Mouse (Mus musculus): ENCODE results near the gene Rpl5.

The Rpl5 gene

DNA sequence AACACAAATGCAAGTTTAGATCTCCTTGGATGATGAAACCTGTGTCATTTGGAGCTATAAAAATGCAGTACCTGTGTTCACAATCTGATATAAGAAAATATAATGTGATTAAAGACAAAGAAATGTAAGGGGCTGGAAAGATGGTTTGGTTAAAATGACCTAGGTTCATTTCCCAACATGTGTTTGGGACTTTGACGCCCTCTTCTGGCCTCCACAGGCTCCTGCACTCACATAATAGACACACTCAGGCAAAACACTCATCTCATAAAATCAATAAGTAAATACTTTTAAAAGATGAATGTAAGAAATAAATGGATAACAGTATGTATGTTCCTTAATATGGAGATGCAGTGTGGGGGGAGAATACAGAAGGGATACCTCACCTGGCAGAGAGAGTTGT, 23.2 kb upstream of the Rpl5 start:
- TF ChIP-seq GATA4 (IDR thresholded peaks at IDR 0.05; ENCODE audit: insufficient replicate concordance, low read length), result no peak

DNA sequence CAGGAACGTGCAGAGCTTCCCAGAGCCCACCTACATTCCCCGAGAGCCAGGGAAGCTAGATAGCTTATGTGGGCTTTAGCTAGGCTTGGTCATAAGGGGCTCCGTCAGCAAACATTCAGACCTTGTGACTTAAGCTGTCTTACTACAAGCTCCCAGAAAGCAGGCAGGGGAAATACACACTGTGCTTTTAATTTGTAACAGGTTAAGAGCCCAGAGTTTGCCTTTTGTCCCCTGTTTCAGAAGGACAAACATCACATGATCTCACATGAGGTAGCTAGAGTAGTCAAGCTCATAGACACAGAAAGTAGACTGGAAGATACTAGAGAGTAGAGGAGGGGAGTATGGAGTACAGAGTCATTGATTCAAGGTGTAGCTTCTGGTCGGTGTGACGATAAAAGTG, 19.6 kb upstream of the Rpl5 start:
- no peak for TF ChIP-seq GATA4 (IDR thresholded peaks at IDR 0.05; ENCODE audit: insufficient replicate concordance, low read length)

DNA sequence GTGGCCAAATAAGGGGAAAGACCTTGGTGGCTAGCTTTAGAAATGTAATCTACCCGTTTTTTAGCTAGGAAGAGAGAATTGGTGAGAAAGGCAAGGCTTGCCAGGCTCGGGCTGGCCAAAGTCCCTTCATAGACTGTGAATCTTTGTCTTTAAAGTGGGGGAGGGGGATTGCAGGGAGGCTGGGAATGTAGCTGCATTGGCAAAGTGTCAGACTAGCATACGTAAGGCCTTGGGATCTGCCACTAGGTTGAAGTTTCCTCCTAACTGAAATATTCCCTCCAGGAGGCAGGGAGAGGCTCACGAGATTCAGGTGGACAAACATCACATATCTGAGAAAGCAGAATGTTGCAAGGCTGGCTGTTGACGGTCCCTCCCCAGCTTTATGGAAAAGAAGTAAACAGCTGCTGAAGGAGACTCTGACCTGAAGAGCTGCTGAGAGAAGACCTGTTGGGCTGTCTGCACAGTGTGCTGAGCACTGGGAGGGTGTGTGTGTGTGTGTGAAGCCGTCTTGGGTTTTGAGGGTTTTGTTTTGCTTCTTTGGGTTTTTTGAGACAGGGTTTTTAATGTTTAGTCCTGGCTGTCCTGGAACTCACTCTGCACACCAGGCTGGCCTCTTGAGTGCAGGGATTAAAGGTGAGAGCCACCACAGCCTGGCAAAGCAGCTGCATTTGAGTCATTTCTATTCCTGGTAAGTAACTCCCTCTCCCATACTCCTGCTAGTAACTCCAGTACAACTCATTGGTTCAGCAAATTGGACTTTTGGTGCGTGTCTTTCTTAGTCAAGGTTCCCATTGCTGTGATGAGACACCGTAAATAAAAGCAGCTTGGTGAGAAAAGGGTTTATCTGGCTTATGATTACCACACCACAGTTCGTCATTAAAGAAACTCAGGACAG, 10.1 kb upstream of the Rpl5 start:
- no peak for TF ChIP-seq GATA4 (IDR thresholded peaks at IDR 0.05; ENCODE audit: insufficient replicate concordance, low read length)

DNA sequence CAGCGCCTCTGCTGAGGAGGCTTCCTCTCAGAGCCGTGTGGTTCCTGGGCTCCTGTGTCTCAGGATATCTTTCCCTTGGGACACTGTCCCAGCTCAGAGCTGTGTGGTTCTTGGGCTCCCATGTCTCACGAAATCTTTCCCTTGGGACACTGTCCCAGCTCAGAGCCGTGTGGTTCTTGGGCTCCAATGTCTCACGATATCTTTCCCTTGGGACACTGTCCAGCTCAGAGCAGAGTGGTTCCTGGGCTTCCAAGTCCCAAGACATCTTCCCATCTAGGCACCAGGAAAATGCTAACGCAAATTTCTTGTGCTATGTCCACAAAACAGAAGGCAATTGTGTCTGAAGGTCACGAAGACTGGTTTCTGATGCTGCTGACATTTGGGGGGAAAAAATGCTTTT, 5.6 kb upstream of the Rpl5 start:
- TF ChIP-seq GATA4 (IDR thresholded peaks at IDR 0.05; ENCODE audit: insufficient replicate concordance, low read length), result no peak

DNA sequence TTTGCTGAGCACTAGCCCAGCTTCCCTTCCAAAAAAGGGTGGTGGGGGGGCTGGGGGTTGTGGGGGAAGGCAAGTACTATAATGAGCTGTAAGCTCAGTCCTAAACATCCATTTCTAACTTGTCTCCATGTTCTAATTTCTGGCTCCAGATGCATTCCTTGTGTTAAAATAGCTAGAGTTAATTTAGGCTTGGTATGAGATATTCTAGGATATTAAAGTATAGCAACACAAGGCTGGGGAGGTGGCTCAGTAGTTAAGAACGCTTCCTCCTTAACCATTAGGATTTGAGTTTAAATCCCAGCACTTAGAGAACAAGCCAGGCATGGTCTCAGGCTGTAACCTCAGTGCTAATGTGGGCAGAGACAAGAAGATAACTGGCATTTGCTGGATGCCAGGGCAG, 4.0 kb upstream of the Rpl5 start:
- no peak for TF ChIP-seq GATA4 (IDR thresholded peaks at IDR 0.05; ENCODE audit: insufficient replicate concordance, low read length)

DNA sequence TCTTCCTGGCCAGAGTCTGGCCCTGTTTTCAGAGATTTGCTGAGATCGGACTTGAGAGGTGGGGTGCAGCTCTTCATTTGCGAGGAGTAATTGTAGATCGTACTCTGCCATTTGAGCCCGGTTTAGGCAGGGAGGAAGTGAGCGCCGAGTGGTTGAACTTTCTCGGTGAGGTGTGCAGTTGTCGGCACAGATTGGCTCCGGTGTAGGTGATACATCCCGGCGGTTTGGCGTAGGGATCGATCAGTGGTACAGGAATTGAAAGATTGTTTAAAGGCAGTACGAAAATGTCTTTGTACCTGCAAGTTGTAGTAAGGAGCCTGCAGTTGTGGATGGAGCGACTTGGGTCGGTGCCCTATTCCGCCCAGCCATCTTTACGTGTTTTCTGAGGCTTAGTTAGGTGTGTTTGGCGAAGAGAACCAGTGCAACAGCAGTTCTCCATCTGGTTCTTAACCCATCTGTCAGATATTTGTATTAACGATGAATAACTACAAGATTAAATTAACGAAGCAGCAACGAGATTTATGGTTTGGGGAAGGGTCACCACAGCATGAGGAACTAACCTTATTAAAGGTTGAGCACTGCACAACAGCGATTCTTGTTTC, 813 bp downstream of the Rpl5 start:
- no peak for TF ChIP-seq GATA4 (IDR thresholded peaks at IDR 0.05; ENCODE audit: insufficient replicate concordance, low read length)

DNA sequence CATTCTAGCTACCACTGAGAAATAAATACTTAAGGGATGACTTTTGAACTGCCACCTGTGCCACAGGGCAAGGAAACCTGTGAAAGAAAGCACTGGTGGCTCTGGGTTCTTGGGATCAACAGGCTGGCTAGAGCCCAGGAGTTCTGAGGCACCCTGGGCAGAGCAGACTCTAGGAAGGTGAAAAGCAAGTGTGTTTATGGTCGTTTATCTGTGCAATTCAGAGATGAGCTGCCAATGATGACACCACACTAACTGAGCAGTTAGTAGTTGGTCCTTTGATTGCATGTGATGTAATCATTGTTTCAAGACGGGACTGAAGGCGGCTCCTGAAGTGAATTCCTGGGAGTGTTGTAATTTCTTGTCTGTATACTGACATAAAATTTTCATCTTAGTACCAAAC, 4.0 kb downstream of the Rpl5 start:
- no peak for TF ChIP-seq GATA4 (IDR thresholded peaks at IDR 0.05; ENCODE audit: insufficient replicate concordance, low read length)

DNA sequence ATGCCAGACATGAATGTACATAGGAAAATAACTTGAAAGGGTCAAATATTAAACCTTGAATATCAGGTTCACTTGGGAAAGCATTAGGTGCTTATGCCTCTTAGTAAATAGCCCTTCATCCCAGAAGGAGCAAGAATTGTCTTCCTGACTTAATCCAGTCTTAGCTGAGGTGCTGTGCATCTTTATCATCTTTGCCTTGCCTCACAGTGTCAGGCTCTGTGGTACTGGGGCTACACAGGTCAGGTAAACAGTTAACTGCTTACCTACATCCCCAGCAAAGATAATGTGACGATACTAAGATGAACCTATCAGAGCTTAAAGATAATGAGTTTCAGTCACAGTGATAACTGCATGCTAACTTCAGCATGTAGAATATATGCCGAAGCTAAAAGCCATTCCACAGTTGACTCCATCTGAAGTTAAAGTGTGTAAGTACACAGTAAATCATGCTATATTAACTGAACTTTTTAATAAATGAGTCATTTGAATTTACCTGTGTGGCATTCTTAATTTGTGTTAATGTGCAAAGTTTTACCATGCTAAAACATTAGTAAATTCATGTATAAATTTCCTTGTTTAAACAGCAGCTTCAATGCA, 8.3 kb downstream of the Rpl5 start:
- no peak for TF ChIP-seq GATA4 (IDR thresholded peaks at IDR 0.05; ENCODE audit: insufficient replicate concordance, low read length)

DNA sequence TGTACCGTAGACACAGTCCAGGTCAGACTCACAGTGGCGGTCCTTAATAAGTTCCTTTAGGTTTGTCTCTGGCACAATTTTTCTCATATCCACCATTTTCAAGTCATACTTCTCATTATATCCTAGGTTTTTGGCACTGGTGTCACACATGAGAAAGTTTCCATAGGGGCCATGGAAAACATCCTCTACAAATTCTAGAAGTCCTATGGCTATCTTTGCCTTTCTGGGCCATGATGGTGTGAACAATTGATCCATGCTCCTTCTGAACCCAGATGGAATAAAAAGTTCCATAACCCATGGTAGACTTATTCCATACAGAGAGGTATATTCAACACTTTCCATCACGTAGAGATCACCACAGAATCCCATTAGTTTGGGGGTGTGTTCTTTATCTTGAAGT, 9.4 kb downstream of the Rpl5 start:
- no peak for TF ChIP-seq GATA4 (IDR thresholded peaks at IDR 0.05; ENCODE audit: insufficient replicate concordance, low read length)

DNA sequence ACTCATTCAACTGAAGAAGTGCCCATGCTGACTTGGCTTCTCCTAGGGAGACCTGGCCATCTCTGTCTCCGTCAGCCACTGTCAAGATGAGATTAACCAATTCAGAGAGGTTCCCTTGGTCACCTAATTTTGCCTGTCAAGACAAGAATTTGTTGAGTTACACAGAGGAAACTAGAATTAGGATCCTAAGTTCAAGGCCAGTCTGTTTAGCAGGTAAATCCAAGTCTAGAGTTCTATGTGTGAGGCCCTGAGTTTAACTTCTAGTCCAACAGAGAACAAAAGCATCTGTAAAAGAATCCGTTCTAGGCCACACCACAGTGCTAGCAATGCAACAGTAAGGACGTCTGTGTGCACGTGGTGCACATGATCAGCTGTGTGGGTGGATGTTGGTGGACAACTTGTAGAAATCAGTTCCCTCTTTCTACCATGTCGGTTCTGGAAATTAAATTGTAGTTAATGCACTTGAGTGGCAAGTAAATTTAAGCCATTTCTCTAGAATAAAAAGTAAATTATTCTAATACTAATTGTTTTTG, 9.8 kb downstream of the Rpl5 start:
- no peak for TF ChIP-seq GATA4 (IDR thresholded peaks at IDR 0.05; ENCODE audit: insufficient replicate concordance, low read length)

DNA sequence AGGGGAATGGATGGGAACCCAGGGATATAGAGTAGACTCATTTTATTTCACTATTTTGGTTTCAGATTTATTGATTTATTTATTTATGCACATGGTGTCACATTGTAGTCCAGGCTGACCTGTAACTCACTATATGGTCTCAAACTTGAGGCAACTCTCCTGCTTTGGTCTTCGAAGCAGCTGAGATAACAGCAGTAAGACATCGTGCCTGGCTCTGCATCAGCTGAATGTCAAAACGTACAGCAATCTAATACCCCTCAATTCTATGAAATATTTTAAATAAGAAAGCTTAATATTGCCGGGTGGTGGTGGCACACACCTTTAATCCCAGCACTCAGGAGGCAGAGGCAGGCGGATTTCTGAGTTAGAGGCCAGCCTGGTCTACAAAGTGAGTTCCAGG, 10.7 kb downstream of the Rpl5 start:
- no peak for TF ChIP-seq GATA4 (IDR thresholded peaks at IDR 0.05; ENCODE audit: insufficient replicate concordance, low read length)

DNA sequence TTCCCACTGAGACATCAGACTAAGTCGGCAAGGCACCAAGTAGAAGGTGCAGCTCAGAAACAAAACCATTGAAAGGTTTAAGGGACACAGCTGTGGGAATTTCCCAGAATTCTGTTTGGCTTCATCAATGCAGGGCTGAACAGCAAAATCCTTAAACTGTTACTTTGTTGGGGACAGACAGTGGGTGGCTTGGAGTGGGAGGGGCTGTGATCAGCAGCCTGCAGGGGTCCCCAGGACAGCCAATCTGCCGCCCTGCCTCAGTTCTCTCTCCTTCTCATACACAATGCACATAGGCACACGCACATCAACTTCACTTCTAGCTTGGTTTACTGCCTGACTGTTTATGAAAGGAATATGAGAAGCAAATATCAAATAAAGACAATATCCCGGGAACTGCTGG, 15.0 kb downstream of the Rpl5 start:
- no peak for TF ChIP-seq GATA4 (IDR thresholded peaks at IDR 0.05; ENCODE audit: insufficient replicate concordance, low read length)

DNA sequence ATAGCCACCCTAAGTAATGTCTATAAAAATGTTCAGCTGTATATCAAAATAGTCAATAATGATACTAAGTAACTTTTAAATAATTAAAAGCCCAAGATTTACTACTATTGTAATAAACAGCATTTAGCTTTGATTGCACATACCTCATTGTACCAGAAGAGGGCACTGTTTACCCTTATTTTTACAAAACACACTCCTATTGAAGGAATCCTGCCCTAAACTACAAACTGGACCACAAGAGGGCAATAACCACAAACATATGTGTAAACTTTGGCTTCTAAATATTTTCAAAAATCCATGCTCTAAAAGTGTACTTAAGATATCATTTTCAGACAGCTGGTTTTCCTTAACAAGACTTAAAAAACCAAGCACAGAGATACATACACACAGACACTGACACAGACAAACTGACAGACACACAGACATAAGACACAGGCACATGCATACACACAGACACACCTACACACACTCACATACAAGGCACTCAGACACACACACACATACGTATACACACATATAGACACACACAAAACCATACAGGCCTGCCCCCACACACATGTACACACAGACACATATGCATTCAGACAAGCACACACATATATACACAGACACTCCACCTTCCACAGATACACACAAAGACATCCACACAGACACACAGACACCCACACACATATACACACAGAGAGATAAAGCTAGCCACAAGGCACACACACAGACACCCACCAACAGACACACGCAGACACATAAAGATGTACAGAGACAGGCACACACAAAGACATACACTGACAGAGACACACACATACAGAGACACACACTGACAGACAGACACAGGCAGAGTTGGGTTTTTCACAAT, 21.3 kb downstream of the Rpl5 start:
- TF ChIP-seq GATA4 (IDR thresholded peaks at IDR 0.05; ENCODE audit: insufficient replicate concordance, low read length), result no peak

DNA sequence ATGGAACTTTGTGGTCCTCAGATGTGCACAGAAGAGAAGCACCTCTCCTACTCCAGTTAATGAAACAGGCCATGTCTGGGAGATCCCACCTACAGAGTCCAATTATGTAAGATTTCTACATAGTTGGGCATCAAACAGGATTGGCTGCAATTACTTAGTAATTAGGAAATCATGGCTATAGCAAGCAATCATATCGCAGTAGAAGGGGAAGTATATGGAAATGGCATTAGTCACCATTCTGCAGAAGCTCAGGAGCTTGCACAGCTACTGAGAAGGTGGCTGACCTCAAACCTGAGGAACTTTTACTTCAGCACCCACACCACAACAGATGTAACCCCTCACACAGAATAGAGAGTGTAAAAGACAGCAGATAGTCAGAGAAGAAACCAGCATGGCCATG, 22.5 kb downstream of the Rpl5 start:
- TF ChIP-seq GATA4 (IDR thresholded peaks at IDR 0.05; ENCODE audit: insufficient replicate concordance, low read length), result no peak

DNA sequence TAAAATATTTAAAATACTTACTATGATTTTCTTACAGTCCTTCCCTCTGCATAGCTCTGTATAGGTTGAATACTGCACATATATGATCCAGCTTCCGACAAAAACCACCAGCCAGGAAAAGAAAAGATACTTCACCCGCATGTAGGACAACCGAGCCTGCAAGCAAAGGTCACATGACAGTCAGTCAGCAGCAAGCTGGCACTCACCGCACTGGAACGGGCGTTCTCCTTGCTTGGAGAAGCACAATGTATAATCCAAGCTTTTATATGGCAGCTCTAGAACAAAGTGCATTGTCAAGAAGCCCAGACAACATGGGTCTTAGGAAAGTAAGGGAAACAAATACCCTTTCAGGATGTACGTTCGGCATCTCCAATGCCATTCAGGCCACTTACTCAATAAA, 24.3 kb downstream of the Rpl5 start:
- TF ChIP-seq GATA4 (IDR thresholded peaks at IDR 0.05; ENCODE audit: insufficient replicate concordance, low read length), result no peak

Data from liver, adult (tissue).